Mouse (Mus musculus) adrenal gland, postnatal 10 days (tissue): ENCODE data around the gene Ciao2a. TPM values are rescaled to one million over a fixed set of nuclear protein-coding genes. Genes with fewer than 3 reads are reported as not detected.

Source experiments
- DNase-seq: peaks from one replicate; pipeline ENCODE4 v3.0.0; 2021; ENCODE audit warnings: mixed read lengths
- total RNA-seq, 2 experiments: library from RNA; stranded (reverse); gene quantifications; 2 replicates each; pipeline ENCODE4 v1.2.3; 2021

Gene Ciao2a
- total RNA-seq, 2 experiments from 2014 or later: 89.9 to 97.4 TPM

- DNase-seq: no peak
Measured at GRCm38 (mm10) chr9:66120106-66120505, 6.3 kb upstream of the Ciao2a start.

- no peak for DNase-seq
Measured at GRCm38 (mm10) chr9:66120945-66121344, 5.5 kb upstream of the Ciao2a start.

GRCm38 (mm10) chr9:66121421-66121820 is 5.0 kb upstream of the Ciao2a start:
- DNase-seq: no peak

GRCm38 (mm10) chr9:66123648-66124047 is 2.8 kb upstream of the Ciao2a start:
- DNase-seq: no peak

- peak; percentile 51 for DNase-seq
Measured at GRCm38 (mm10) chr9:66124111-66124531, 2.3 kb upstream of the Ciao2a start.

GRCm38 (mm10) chr9:66124681-66125542 is 1.5 kb upstream of the Ciao2a start:
- DNase-seq: peak; percentile 99

- DNase-seq: peak; percentile 29
Measured at GRCm38 (mm10) chr9:66125543-66126455, 612 bp upstream of the Ciao2a start.

- peak; percentile 47 for DNase-seq
Measured at GRCm38 (mm10) chr9:66127193-66127546, 759 bp downstream of the Ciao2a start.

- DNase-seq: no peak
Measured at GRCm38 (mm10) chr9:66127884-66128283, 1.5 kb downstream of the Ciao2a start.

- no peak for DNase-seq
Measured at GRCm38 (mm10) chr9:66131466-66131865, 5.1 kb downstream of the Ciao2a start.

- DNase-seq: peak; percentile 38
Measured at GRCm38 (mm10) chr9:66135967-66136366, 9.6 kb downstream of the Ciao2a start.

- peak; percentile 49 for DNase-seq
Measured at GRCm38 (mm10) chr9:66138193-66138592, 11.8 kb downstream of the Ciao2a start.

GRCm38 (mm10) chr9:66142265-66142664 is 15.9 kb downstream of the Ciao2a start:
- DNase-seq: no peak

- peak; percentile 79 for DNase-seq
Measured at GRCm38 (mm10) chr9:66144248-66144647, 17.8 kb downstream of the Ciao2a start.

- DNase-seq: no peak
Measured at GRCm38 (mm10) chr9:66146141-66146540, 19.7 kb downstream of the Ciao2a start.

GRCm38 (mm10) chr9:66152011-66152410 is 25.6 kb downstream of the Ciao2a start:
- no peak for DNase-seq

GRCm38 (mm10) chr9:66153594-66153993 is 27.2 kb downstream of the Ciao2a start:
- DNase-seq: no peak

- no peak for DNase-seq
Measured at GRCm38 (mm10) chr9:66154013-66154412, 27.6 kb downstream of the Ciao2a start.

GRCm38 (mm10) chr9:66155534-66155933 is 29.1 kb downstream of the Ciao2a start:
- DNase-seq: no peak

- DNase-seq: peak; percentile 94
Measured at GRCm38 (mm10) chr9:66157958-66158830, 31.8 kb downstream of the Ciao2a start, which contains the start of gene Dapk2. Dapk2 (plus strand) TSS chr9:66158223.

GRCm38 (mm10) chr9:66158885-66159430 is 32.5 kb downstream of the Ciao2a start:
- no peak for DNase-seq

GRCm38 (mm10) chr9:66160155-66160554 is 33.7 kb downstream of the Ciao2a start:
- no peak for DNase-seq
